Mouse (Mus musculus) cerebellum, postnatal 10 days (tissue): ENCODE results near the gene Trio.
A peak's percentile ranks its signal among the peaks of the same experiment; 100 is the strongest.

Experiments
- DNase-seq, 2 experiments: peaks; one replicate each; pipeline ENCODE4 v3.0.0; 2021; ENCODE audit warnings: mixed read lengths in 2 of 2

Trio gene

GRCm38 (mm10) chr15:27826048-27826637, 199.5 kb downstream of the Trio start:
- DNase-seq, result no peak

GRCm38 (mm10) chr15:27825390-27825789, 200.3 kb downstream of the Trio start:
- no peak for DNase-seq

- DNase-seq, result peak; percentile 58 to 64
Measured at GRCm38 (mm10) chr15:27823581-27823980, 202.1 kb downstream of the Trio start.

- no peak for DNase-seq
Measured at GRCm38 (mm10) chr15:27822461-27822860, 203.2 kb downstream of the Trio start.

- no peak for DNase-seq
Measured at GRCm38 (mm10) chr15:27821651-27822364, 203.8 kb downstream of the Trio start.

GRCm38 (mm10) chr15:27817096-27817495, 208.6 kb downstream of the Trio start:
- peak in 1 of 2 experiments; percentile 32 for DNase-seq

- no peak for DNase-seq
Measured at GRCm38 (mm10) chr15:27814677-27815391, 210.8 kb downstream of the Trio start.

GRCm38 (mm10) chr15:27810793-27811488, 214.7 kb downstream of the Trio start:
- DNase-seq, result no peak

GRCm38 (mm10) chr15:27810262-27810661, 215.4 kb downstream of the Trio start:
- no peak for DNase-seq

- DNase-seq, result peak; percentile 49 to 67
Measured at GRCm38 (mm10) chr15:27808596-27809276, 216.9 kb downstream of the Trio start.

- no peak for DNase-seq
Measured at GRCm38 (mm10) chr15:27806219-27806618, 219.4 kb downstream of the Trio start.

- no peak for DNase-seq
Measured at GRCm38 (mm10) chr15:27805654-27806053, 220.0 kb downstream of the Trio start.

GRCm38 (mm10) chr15:27804447-27804846, 221.2 kb downstream of the Trio start:
- no peak for DNase-seq

- DNase-seq, result peak; percentile 73 to 74
Measured at GRCm38 (mm10) chr15:27803568-27804345, 221.9 kb downstream of the Trio start.

- DNase-seq, result peak in 1 of 2 experiments; percentile 36
Measured at GRCm38 (mm10) chr15:27802243-27802642, 223.4 kb downstream of the Trio start.

GRCm38 (mm10) chr15:27801177-27801576, 224.5 kb downstream of the Trio start:
- peak in 1 of 2 experiments; percentile 51 for DNase-seq

- DNase-seq, result no peak
Measured at GRCm38 (mm10) chr15:27797480-27798155, 228.0 kb downstream of the Trio start.

GRCm38 (mm10) chr15:27796868-27797222, 228.8 kb downstream of the Trio start:
- DNase-seq, result no peak

GRCm38 (mm10) chr15:27795942-27796867, 229.4 kb downstream of the Trio start:
- DNase-seq, result no peak

GRCm38 (mm10) chr15:27793284-27793683, 232.4 kb downstream of the Trio start:
- DNase-seq, result no peak
